Mouse (Mus musculus) ES-E14 (cell line): ENCODE data around the gene Ccdc62. TPM values are rescaled to one million over a fixed set of nuclear protein-coding genes. Genes with fewer than 3 reads are reported as not detected.

Experiments used
- DNase-seq: peaks from one replicate; pipeline ENCODE4 v3.0.0-alpha.2; 2013; ENCODE audit warnings: low read depth, low spot score
- H3K27ac ChIP-seq: 2 replicates; pipeline ENCODE4 v1.5.1; 2012; ENCODE audit warnings: low read depth, mild to moderate bottlenecking, low read length, moderate library complexity, mixed read lengths; ENCODE audit not compliant: poor library complexity, insufficient read depth, severe bottlenecking
- H3K36me3 ChIP-seq: 2 replicates; pipeline ENCODE4 v1.6.1; 2012; ENCODE audit warnings: mild to moderate bottlenecking, low read length, moderate library complexity, mixed read lengths; ENCODE audit not compliant: control insufficient read depth, poor library complexity, insufficient read depth, severe bottlenecking
- H3K4me1 ChIP-seq, 2 experiments: fragments of 150-350 bp in 1 of 2; sonication (generic) in 1 of 2; 2 replicates each; pipeline ENCODE4 v1.6.1; 2012; ENCODE audit warnings: low read length in 2 of 2, mild to moderate bottlenecking in 1 of 2, mixed read lengths in 1 of 2; ENCODE audit not compliant: control insufficient read depth in 2 of 2, insufficient read depth in 2 of 2, poor library complexity in 1 of 2
- H3K4me3 ChIP-seq, 2 experiments: fragments of 150-350 bp in 1 of 2; sonication (generic) in 1 of 2; 2 replicates each; pipeline ENCODE4 v1.5.1; 2012; ENCODE audit warnings: low read length in 2 of 2, low read depth in 1 of 2, mild to moderate bottlenecking in 1 of 2, mixed read lengths in 1 of 2; ENCODE audit not compliant: insufficient read depth in 1 of 2, poor library complexity in 1 of 2, severe bottlenecking in 1 of 2
- H3K9ac ChIP-seq: 2 replicates; pipeline ENCODE4 v1.6.1; 2012; ENCODE audit warnings: low read depth, mild to moderate bottlenecking, low read length, mixed read lengths; ENCODE audit not compliant: poor library complexity, insufficient read depth, severe bottlenecking
- H3K9me3 ChIP-seq: fragments of 150-350 bp; sonication (generic); 2 replicates; pipeline ENCODE4 v1.6.1; 2012; ENCODE audit warnings: low read depth, mild to moderate bottlenecking, low read length; ENCODE audit not compliant: control insufficient read depth, insufficient read depth
- CHD2 ChIP-seq: IDR thresholded peaks from 2 replicates; pipeline ENCODE4 v1.6.1; 2014; ENCODE audit warnings: mild to moderate bottlenecking, low read depth, low read length, inconsistent platforms
- HCFC1 ChIP-seq: IDR thresholded peaks from 2 replicates; pipeline ENCODE4 v1.6.1; 2012; ENCODE audit warnings: low read length, inconsistent platforms, borderline replicate concordance; ENCODE audit not compliant: insufficient read depth
- MAFK ChIP-seq: IDR thresholded peaks from 2 replicates; pipeline ENCODE4 v1.6.1; 2014; ENCODE audit warnings: mild to moderate bottlenecking, low read depth, low read length, inconsistent platforms; ENCODE audit not compliant: insufficient read depth
- ZC3H11A ChIP-seq: IDR thresholded peaks from 2 replicates; pipeline ENCODE4 v1.6.1; 2012; ENCODE audit warnings: low read depth, mild to moderate bottlenecking, inconsistent platforms, low read length, borderline replicate concordance
- ZNF384 ChIP-seq: IDR thresholded peaks from 2 replicates; pipeline ENCODE4 v1.6.1; 2012; ENCODE audit warnings: low read depth, low read length, inconsistent platforms
- in situ Hi-C, 2 experiments: fragments of 600-800 bp; cut with MboI; formaldehyde crosslinking; loops; one replicate each; pipeline ENCODE4 v1.15.1; 2025; ENCODE audit warnings: low sequenced_read_pairs in 2 of 2, inconsistent platforms in 1 of 2; ENCODE audit not compliant: unreplicated experiment in 2 of 2
- total RNA-seq: library from RNA; depleted of rRNA; stranded (reverse); fragments of 300-350 nt; gene quantifications from 2 replicates; pipeline ENCODE4 v1.2.3, GENCODE M21; 2012

Ccdc62 gene
- total RNA-seq, 1 experiment = 6.3 TPM

DNA sequence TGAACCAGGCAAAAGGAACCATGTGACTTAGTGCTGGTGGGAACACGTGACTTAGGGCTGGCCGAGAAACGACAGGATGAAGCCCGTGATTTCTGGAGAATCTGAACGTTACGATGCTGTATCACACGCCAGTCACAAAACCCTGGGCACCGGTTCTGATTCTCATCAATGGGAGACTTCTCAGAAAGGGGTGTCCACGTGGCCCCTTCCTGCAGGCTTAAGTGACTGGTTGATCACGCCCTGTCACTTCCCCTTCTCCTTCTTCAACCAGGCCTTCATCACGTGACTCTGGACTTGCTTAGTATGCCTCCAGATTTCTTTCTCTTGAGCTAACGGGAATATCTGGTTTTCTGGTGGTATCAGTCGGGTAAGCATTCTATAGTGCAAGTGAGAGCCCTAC lies 33.1 kb upstream of the Ccdc62 start:
- peaks cover 0 to 3% of the 10 kb centered on the region in 2 experiments; a peak in 1 of 4 replicates for H3K4me1 ChIP-seq

DNA sequence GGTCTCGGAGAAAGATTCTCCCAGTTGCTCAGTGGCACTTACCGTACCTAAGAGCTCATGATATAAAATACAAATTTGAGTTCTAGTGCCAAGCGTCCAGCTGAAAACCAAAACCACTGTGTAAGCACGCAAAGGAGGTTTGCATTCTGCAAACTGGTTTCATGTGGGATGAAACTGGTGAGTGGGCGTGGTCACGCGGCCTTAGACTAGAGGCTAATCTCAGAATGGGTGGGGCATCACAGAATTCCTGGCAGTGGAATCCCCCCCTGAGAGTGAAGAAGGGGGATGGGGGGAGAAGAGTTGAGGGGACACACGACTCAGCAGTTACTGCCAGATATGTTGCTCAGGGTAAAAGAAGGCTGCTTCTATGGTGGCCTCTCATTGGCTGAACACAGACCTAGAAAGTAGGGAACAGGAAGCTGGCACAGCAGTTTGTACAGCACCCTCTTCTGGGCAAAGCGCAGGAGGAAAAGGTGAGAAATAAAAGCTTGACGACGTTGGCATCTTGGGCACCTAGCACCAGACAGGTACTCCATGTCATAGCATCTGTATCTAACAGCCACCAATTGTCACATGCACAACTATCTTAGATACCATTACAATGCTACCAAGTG lies 26.3 kb upstream of the Ccdc62 start:
- peaks cover 10% of the 10 kb centered on the region; the same call in 1 of the 2 replicates for H3K36me3 ChIP-seq
- DNase-seq = no peak
- no peaks in the 10 kb centered on the region for H3K9me3 ChIP-seq
- no peak overlapping the region for H3K27ac ChIP-seq
- H3K4me1 ChIP-seq = peaks cover 0 to 4% of the 10 kb centered on the region in 2 experiments; a peak in 1 of 4 replicates
- in situ Hi-C loops = no loop called here
- H3K9ac ChIP-seq = no peak overlapping the region
- no peak for TF ChIP-seq ZC3H11A
- TF ChIP-seq ZNF384 = no peak
- H3K4me3 ChIP-seq = no peak overlapping the region

More for the DNA sequence above, 33.1 kb upstream of the Ccdc62 start:
- TF ChIP-seq ZNF384 (no peak), ZC3H11A (no peak), HCFC1 (no peak), CHD2 (no peak), MAFK (no peak)
- no peak for DNase-seq
- no peaks in the 10 kb centered on the region for H3K36me3 ChIP-seq
- no peaks in the 10 kb centered on the region for H3K9me3 ChIP-seq
- in situ Hi-C loops = no loop called here
- H3K4me3 ChIP-seq = no peak overlapping the region
- H3K27ac ChIP-seq = no peak overlapping the region
- H3K9ac ChIP-seq = no peak overlapping the region

DNA sequence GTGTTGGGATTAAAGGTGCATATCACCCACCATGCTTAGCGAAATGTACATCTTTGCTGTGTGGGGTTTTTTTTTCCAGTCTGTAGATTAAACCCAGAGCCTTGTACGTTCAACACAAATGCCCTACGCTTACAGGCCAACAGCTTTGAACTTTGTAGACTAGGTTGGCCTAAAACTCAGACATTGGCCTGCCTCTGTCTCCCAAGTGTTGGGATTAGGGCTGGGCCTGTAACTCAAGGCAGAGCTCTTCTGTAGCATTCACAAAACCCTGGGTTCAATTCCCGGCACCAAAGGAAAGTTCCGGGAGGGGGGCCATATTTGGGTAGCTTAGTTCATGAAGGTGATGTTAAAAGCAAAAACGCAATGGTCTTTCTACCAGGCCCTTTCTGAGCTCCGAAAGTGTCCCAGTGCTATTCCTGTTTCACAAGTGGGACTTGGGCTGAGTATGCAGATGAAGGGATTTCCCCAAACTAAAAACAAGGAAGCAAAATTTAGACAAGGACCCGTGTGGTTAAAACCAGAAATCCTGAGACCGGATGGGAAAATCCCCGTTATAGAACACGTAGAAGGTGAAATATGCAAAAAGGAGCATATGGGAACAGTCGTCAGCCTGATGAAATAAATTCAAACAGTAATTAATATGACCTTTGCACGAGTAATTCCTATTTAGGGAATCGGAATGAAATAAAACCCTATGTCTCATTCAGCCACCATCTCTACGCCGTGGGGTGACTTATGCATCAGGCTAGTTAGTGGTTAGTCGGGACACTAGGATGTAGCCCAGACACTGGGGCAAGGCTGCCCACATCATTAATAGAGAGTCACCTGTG lies 24.1 kb upstream of the Ccdc62 start:
- in situ Hi-C loops = no loop called here
- no peak overlapping the region for H3K27ac ChIP-seq
- no peak overlapping the region; the same call in 1 of the 2 replicates for H3K9ac ChIP-seq
- TF ChIP-seq MAFK (no peak), ZNF384 (no peak), CHD2 (no peak), ZC3H11A (no peak), HCFC1 (no peak)
- H3K9me3 ChIP-seq = no peaks in the 10 kb centered on the region
- H3K36me3 ChIP-seq = peaks cover 21% of the 10 kb centered on the region
- H3K4me3 ChIP-seq = no peak overlapping the region
- no peak for DNase-seq
- H3K4me1 ChIP-seq = peaks cover 0 to 4% of the 10 kb centered on the region in 2 experiments; a peak in 1 of 4 replicates

DNA sequence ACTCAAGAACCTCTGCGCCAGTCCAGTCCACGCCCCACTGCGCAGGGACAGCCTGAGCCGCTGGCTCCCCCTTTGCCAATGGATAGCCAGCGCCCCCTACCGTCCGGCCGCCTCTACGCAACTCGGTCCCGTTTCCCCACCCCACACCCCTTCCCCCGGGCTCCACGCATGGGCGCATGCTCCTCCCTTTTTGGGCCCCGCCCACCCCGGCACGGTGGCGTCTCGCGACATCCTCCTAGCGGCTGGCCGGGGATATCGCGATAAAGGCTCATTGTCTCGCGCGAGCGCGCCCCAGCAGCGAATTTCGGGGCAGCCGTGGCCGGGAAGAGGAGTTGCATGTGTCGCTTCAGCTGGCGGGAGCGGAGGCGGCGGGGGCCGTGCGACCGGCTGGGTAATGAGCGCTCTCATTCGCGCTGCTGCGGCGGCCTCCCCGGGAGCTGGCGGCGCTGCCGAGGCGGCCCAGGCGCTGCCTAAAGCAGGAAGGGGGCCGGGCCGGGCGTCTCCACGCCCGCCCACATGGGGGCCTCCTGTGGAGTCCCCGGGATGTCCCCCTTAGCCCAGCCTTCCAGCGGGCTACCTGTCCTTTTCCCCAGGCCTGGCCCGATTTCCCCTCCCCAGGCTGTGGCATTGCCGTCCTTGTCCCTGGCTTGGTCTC lies 23.4 kb upstream of the Ccdc62 start, which contains the start of gene Denr:
TSS of gene Denr (plus strand) at position 200 of the 655 bp plus-strand sequence.
- TF ChIP-seq HCFC1 = peak; percentile 48; the same call in 1 of the 2 replicates
- peak; percentile 43; the same call in 1 of the 2 replicates for TF ChIP-seq ZC3H11A
- TF ChIP-seq MAFK = no peak
- no peak for TF ChIP-seq ZNF384
- TF ChIP-seq CHD2 = peak; percentile 100
- Histone ChIP-seq H3K9me3 (no peaks in the 10 kb centered on the region), H3K27ac (peak within 1 kb of the TSS; percentile 77), H3K9ac (peak within 1 kb of the TSS; percentile 97), H3K4me3 (peak within 1 kb of the TSS; percentile 67 to 91), H3K4me1 (peaks cover 0 to 4% of the 10 kb centered on the region in 2 experiments; a peak in 1 of 4 replicates), H3K36me3 (peaks cover 21% of the 10 kb centered on the region)
- in situ Hi-C loops = no loop called here
- DNase-seq = peak; percentile 95
